Mouse (Mus musculus) spleen, postnatal 14 days (tissue): ENCODE results near the gene Top2a.

Experiments used
- DNase-seq, 2 experiments: peaks; one replicate each; pipeline ENCODE4 v3.0.0; 2021 to 2022; ENCODE audit warnings: low spot score in 2 of 2

Gene Top2a

GRCm38 (mm10) chr11:98949958-98950460 is 74.0 kb downstream of the Top2a start:
- no peak for DNase-seq

- DNase-seq: no peak
Observed at GRCm38 (mm10) chr11:98949242-98949957, 74.6 kb downstream of the Top2a start.

- no peak for DNase-seq
Observed at GRCm38 (mm10) chr11:98947969-98948569, 75.9 kb downstream of the Top2a start.

- DNase-seq: no peak
Observed at GRCm38 (mm10) chr11:98945605-98945977, 78.4 kb downstream of the Top2a start.

- no peak for DNase-seq
Observed at GRCm38 (mm10) chr11:98944897-98945604, 78.9 kb downstream of the Top2a start.

GRCm38 (mm10) chr11:98943741-98944461 is 80.1 kb downstream of the Top2a start:
- no peak for DNase-seq
